Mouse (Mus musculus) heart, embryonic 11.5 days (tissue): ENCODE measurements at regions not wholly inside any gene's neighbourhood (a gene's known extent, or its start where the extent isn't known, plus 50 kb on each side); places are given as distances from the start of the nearest gene placed in this dataset.

Experiments
- ATAC-seq: fragments of 200-750 bp; cut with Nextera tagmentation; replicated peaks from 2 replicates; pipeline ENCODE4 v1.8.0; 2017; ENCODE audit warnings: moderate library complexity; ENCODE audit not compliant: insufficient number of reproducible peaks, low FRiP score, low TSS enrichment
- H3K27ac ChIP-seq: fragments of 300-500 bp; sonication (generic); 2 replicates; pipeline ENCODE4 v1.5.1; 2014; ENCODE audit warnings: mild to moderate bottlenecking, low read depth, low read length
- H3K27me3 ChIP-seq: fragments of 300-500 bp; sonication (generic); 2 replicates; pipeline ENCODE4 v1.6.1; 2014; ENCODE audit warnings: mild to moderate bottlenecking, low read length, mixed read lengths; ENCODE audit not compliant: control insufficient read depth, insufficient read depth
- H3K36me3 ChIP-seq: fragments of 300-500 bp; sonication (generic); 2 replicates; pipeline ENCODE4 v1.6.1; 2014; ENCODE audit warnings: mild to moderate bottlenecking, low read length, moderate library complexity, mixed read lengths; ENCODE audit not compliant: control insufficient read depth, insufficient read depth
- H3K4me1 ChIP-seq: fragments of 300-500 bp; sonication (generic); 2 replicates; pipeline ENCODE4 v1.6.1; 2014; ENCODE audit warnings: low read length; ENCODE audit not compliant: control insufficient read depth, insufficient read depth
- H3K4me2 ChIP-seq: fragments of 300-500 bp; sonication (generic); 2 replicates; pipeline ENCODE4 v1.6.1; 2014; ENCODE audit warnings: mild to moderate bottlenecking, moderate library complexity
- H3K4me3 ChIP-seq: fragments of 300-500 bp; sonication (generic); 2 replicates; pipeline ENCODE4 v1.5.1; 2014; ENCODE audit warnings: low read depth, low read length
- H3K9ac ChIP-seq: fragments of 300-500 bp; sonication (generic); 2 replicates; pipeline ENCODE4 v1.6.1; 2014; ENCODE audit warnings: mild to moderate bottlenecking, low read depth, low read length, moderate library complexity
- H3K9me3 ChIP-seq: fragments of 300-500 bp; sonication (generic); replicated peaks from 2 replicates; pipeline ENCODE4 v1.6.1; 2016; ENCODE audit warnings: low read length; ENCODE audit not compliant: control insufficient read depth
- WGBS: fragments of 180-500 bp; shearing (Covaris S2); extraction: QIAGEN DNeasy Blood & Tissue Kit; methylation state at CpG from one replicate; pipeline ENCODE4 v1.1.7; 2014; ENCODE audit not compliant: insufficient replicate concordance; 5-methylcytosine and 5-hydroxymethylcytosine counted together

DNA sequence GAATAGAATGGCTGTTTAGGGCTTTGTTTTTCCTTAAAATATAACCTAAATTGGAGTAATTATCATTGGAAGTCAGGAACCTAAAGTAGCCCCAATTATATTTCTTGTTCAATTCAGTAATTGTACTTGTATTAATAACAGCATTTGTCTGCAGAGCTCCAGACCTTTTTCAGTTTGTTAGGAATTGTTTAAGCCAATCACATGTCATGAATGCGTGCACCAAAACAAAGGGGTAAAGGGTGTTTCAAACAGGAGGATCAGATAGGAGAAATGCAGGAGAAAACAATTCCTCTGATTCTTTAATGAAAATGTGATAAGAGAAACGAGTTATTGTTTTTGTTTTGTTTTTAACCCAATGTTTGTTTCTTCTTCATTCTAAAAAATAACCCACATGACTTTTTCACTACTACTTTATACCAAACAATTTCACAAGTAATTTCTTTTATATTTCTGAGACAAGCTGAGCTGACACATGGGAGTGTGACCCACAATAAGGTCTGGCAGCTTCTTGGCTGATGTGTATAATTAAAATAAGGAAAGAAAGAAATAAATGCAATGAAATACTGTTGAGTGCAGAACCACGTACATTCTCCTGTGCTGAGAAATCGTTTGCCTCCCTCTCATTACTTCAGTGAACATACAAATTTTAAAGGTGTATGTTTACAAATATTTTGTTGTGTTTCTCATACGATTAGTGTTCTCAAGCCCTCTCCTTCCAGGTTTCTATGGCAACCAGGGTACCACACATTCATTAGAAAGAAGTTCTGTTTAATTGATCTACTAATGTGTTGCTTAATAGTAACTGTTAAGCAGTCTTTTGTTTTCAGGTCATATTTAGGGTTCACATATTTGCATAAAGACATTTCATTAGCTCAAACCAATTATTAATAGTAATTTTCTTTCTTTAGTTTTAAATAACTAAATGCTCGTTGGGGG, 397.7 kb downstream of the Isl1 start:
- WGBS = 74% methylated on average over 6 of the region's 6 CpGs

DNA sequence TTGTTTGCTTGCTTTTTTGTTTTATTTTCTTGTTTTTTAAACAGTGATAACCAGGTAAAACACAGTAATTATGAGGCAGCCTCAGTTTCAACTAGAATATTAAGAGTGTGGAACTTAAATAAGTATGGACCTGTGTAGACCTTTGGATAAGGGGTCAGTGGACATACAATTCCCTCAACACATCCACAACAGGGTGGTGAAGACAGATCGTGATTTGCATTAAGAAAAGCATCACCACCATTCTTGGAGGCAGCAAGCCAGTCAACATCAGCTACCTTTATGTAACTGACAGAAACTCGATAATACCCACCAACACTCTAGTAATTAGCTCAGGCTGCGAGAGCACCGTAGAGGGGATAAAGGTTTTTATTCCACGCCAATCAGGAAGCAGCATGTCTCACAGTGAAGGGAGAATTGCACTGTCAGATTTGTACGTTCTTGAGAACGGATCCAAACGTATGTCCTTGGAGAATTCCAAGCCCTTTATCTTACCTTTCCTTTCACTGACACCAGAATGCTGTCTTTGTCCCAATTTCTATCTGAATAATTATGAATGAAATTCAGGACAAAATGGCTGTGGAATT, 398.5 kb downstream of the Isl1 start:
- 72% methylated on average over 8 of the region's 8 CpGs for WGBS
- H3K4me3 ChIP-seq = no peak overlapping the region
- no peaks in the 10 kb centered on the region for H3K9me3 ChIP-seq
- no peak for ATAC-seq
- no peaks in the 10 kb centered on the region for H3K4me1 ChIP-seq
- no peak overlapping the region for H3K27ac ChIP-seq
- no peaks in the 10 kb centered on the region for H3K36me3 ChIP-seq
- H3K27me3 ChIP-seq = no peaks in the 10 kb centered on the region
- H3K9ac ChIP-seq = no peak overlapping the region
- no peak overlapping the region for H3K4me2 ChIP-seq

More for the DNA sequence above, 397.7 kb downstream of the Isl1 start:
- no peak overlapping the region for H3K9ac ChIP-seq
- no peak for ATAC-seq
- no peaks in the 10 kb centered on the region for H3K27me3 ChIP-seq
- H3K9me3 ChIP-seq = no peaks in the 10 kb centered on the region
- no peaks in the 10 kb centered on the region for H3K36me3 ChIP-seq
- no peak overlapping the region for H3K27ac ChIP-seq
- H3K4me2 ChIP-seq = no peak overlapping the region
- H3K4me3 ChIP-seq = no peak overlapping the region
- H3K4me1 ChIP-seq = no peaks in the 10 kb centered on the region

DNA sequence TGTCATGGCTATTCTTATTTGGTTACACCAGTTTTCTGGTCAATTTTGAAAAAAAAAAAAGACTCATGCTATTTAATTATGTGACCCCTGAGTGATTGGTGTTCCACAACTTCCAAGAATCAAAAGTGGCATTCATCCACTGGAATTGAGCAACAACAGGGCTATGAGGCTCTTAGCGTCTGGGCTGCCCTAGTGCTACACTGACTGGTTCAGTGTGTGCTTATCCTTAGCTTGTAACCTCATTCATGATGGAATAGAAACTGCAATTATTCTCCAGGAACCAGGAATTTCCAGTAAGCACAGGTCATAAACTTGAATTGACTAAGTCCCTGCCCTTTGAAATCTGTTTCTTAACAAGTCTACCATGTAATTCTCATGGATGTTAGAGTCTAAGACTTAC, 428.9 kb downstream of the Isl1 start:
- H3K4me1 ChIP-seq = no peaks in the 10 kb centered on the region
- H3K4me3 ChIP-seq = no peak overlapping the region
- H3K9me3 ChIP-seq = no peaks in the 10 kb centered on the region
- H3K27ac ChIP-seq = no peak overlapping the region
- 80% methylated on average over 1 of the region's 1 CpGs for WGBS
- H3K27me3 ChIP-seq = no peaks in the 10 kb centered on the region
- no peak overlapping the region for H3K9ac ChIP-seq
- H3K4me2 ChIP-seq = no peak overlapping the region
- ATAC-seq = no peak
- no peaks in the 10 kb centered on the region for H3K36me3 ChIP-seq

DNA sequence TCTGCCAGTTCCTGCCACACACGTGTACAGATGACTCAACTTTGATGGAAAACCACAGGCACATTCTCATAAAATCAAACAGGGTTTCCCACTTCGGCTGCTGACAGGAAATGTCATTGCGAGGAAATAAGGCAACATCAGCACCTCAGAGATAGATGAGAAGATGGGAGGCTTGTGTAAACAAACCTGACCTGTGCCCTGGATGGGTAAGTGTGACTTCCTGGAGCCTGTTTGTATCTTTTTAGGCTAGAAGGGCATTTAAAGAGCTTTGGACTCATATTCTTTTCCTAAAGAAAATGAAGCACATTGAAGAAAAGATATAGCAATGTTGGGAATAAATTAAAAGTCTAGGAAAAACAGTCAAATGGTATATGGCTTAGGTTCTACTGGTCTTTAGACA, 449.0 kb downstream of the Isl1 start:
- Histone ChIP-seq H3K4me1 (no peaks in the 10 kb centered on the region), H3K27me3 (no peaks in the 10 kb centered on the region), H3K4me3 (no peak overlapping the region), H3K4me2 (no peak overlapping the region), H3K27ac (no peak overlapping the region), H3K36me3 (no peaks in the 10 kb centered on the region), H3K9ac (no peak overlapping the region), H3K9me3 (no peaks in the 10 kb centered on the region)
- 14% methylated on average over 3 of the region's 3 CpGs for WGBS
- ATAC-seq = no peak

DNA sequence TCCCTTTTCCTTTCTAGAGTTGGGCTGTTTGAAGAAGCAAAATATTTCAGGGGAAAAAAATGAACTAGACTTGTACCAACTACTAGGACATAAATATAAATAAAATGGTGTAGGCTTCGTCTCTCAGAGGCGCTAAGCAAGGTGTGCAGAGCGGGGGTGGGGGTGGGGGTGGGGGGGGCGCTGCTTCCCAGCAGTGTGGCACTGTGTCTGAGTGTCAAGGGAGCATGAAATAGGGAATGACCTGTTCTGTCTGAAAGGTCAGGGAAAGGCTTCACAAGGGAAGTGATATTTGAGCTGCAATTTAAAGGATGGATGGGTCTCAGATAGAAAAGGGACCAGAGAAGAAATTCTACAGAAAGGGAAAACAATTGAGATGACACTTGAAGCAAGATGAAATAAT, 452.9 kb downstream of the Isl1 start:
- Histone ChIP-seq H3K36me3 (no peaks in the 10 kb centered on the region), H3K9me3 (no peaks in the 10 kb centered on the region), H3K4me3 (no peak overlapping the region), H3K9ac (no peak overlapping the region), H3K27me3 (no peaks in the 10 kb centered on the region), H3K4me2 (no peak overlapping the region), H3K27ac (no peak overlapping the region), H3K4me1 (no peaks in the 10 kb centered on the region)
- 76% methylated on average over 4 of the region's 4 CpGs for WGBS
- ATAC-seq = no peak

DNA sequence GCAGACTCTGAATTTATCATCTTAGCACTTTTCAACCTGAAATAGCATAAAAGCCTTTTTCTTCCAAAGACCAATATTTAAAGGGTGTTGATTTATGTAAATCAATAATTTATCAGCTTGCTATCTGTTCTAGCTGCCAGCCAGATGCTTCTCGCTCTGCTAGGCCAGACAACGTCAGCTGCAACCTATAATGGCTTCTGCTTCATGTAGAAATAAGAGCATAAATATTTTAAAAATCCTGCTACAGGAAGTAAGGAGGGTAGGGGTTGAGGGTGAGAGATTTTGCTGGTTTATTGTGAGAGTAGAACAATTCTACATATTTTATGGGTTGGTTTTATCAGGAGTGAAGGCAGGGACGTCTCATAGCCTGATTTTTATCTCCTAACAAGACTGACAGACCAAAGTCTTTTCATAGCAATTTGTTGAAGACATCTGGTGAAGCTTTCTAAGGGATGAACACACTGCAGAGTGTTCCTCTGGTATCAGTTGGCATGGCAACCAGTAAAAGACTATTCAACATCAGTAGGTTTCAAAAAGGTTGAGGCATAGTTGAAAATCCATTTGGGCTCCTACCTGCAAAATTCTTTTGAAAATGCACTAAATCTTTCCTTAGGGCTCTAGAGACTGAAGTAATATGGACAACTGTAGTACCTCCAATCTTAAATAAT, 456.7 kb downstream of the Isl1 start:
- Histone ChIP-seq H3K4me1 (no peaks in the 10 kb centered on the region), H3K36me3 (no peaks in the 10 kb centered on the region), H3K27ac (no peak overlapping the region), H3K4me3 (no peak overlapping the region), H3K27me3 (no peaks in the 10 kb centered on the region), H3K9me3 (no peaks in the 10 kb centered on the region), H3K4me2 (no peak overlapping the region), H3K9ac (no peak overlapping the region)
- 59% methylated on average over 3 of the region's 3 CpGs for WGBS
- no peak for ATAC-seq

DNA sequence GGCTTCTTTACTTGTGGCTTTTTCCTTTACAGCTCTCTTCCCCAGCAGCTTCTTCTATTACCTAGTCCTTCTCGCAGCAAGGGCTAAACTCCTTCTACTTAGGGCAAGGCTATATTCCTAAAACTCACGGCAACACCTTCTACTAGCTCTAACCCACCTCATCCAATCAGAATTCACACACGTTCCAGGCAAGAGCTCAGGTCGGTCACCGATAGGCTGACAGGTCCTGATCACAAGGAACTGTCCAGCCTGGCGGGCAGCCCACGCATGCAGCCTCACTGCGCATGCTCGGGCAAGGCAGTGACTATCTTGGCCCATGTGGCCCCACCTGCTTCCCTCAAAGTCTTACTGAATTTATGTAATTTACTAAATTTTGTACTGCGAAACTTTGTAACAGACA, 466.4 kb downstream of the Isl1 start:
- Histone ChIP-seq H3K9me3 (no peaks in the 10 kb centered on the region), H3K4me1 (no peaks in the 10 kb centered on the region), H3K36me3 (no peaks in the 10 kb centered on the region), H3K4me3 (no peak overlapping the region), H3K9ac (no peak overlapping the region), H3K27ac (no peak overlapping the region), H3K4me2 (no peak overlapping the region), H3K27me3 (no peaks in the 10 kb centered on the region)
- 55% methylated on average over 10 of the region's 10 CpGs for WGBS
- no peak for ATAC-seq

DNA sequence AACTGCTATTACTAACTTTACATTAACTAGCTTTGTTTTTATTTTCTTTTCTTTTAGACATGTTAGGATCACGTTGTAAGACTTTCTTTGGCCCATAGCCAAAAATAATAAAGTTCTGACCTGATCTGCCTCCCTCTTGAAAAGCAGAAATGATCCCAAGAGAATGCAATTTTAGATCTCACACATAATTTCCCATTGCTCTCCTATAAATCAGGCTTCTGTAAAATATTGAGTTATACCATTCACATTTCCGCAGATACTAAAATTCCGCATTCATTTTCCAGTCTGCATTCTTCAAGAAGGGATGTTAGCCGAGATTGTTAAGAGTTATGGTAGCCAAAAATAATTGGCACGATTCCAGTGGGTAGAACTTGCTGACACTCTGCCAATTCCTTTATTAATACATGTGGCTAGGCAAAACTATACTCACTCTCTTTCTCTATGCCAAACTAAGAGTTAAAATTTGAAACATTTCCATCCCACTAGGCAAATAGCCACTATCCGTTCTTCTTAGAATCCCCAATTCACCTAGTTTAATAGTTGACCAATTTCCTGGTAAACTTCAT, 473.2 kb downstream of the Isl1 start:
- H3K9me3 ChIP-seq = no peaks in the 10 kb centered on the region
- no peaks in the 10 kb centered on the region for H3K36me3 ChIP-seq
- no peak overlapping the region for H3K4me2 ChIP-seq
- no peak overlapping the region for H3K27ac ChIP-seq
- H3K27me3 ChIP-seq = no peaks in the 10 kb centered on the region
- ATAC-seq = no peak
- WGBS = 60% methylated on average over 6 of the region's 6 CpGs
- no peak overlapping the region for H3K4me3 ChIP-seq
- H3K4me1 ChIP-seq = no peaks in the 10 kb centered on the region
- H3K9ac ChIP-seq = no peak overlapping the region
